Mouse (Mus musculus) thymus, adult 18-20 months (tissue): ENCODE measurements at regions not wholly inside any gene's neighbourhood (a gene's known extent, or its start where the extent isn't known, plus 50 kb on each side); places are given as distances from the start of the nearest gene placed in this dataset.

Source experiments
- DNase-seq, 2 experiments: peaks; one replicate each; pipeline ENCODE4 v3.0.0; 2022; ENCODE audit warnings: mixed read lengths in 2 of 2

GRCm38 (mm10) chr13:107531026-107531425, 509.1 kb upstream of the Kif2a start:
- no peak for DNase-seq

- no peak for DNase-seq
Observed at GRCm38 (mm10) chr13:107530392-107530791, 508.5 kb upstream of the Kif2a start.

- DNase-seq, result no peak
Observed at GRCm38 (mm10) chr13:107528724-107529456, 507.0 kb upstream of the Kif2a start.

GRCm38 (mm10) chr13:107522942-107523341, 501.0 kb upstream of the Kif2a start:
- DNase-seq, result no peak

GRCm38 (mm10) chr13:107514236-107514635, 492.3 kb upstream of the Kif2a start:
- DNase-seq, result no peak

GRCm38 (mm10) chr13:107513274-107514146, 491.6 kb upstream of the Kif2a start:
- DNase-seq, result no peak

- no peak for DNase-seq
Observed at GRCm38 (mm10) chr13:107507336-107507735, 485.4 kb upstream of the Kif2a start.

- no peak for DNase-seq
Observed at GRCm38 (mm10) chr13:107506832-107507231, 484.9 kb upstream of the Kif2a start.

GRCm38 (mm10) chr13:107505318-107505717, 483.4 kb upstream of the Kif2a start:
- no peak for DNase-seq

GRCm38 (mm10) chr13:107502261-107502660, 480.3 kb upstream of the Kif2a start:
- no peak for DNase-seq

GRCm38 (mm10) chr13:107500776-107501489, 479.0 kb upstream of the Kif2a start:
- DNase-seq, result no peak

GRCm38 (mm10) chr13:107499296-107499695, 477.4 kb upstream of the Kif2a start:
- no peak for DNase-seq

- DNase-seq, result no peak
Observed at GRCm38 (mm10) chr13:107495161-107495732, 473.3 kb upstream of the Kif2a start.

GRCm38 (mm10) chr13:107493765-107494164, 471.8 kb upstream of the Kif2a start:
- DNase-seq, result no peak

- DNase-seq, result no peak
Observed at GRCm38 (mm10) chr13:107492448-107492847, 470.5 kb upstream of the Kif2a start.

GRCm38 (mm10) chr13:107491423-107491822, 469.5 kb upstream of the Kif2a start:
- no peak for DNase-seq

- DNase-seq, result no peak
Observed at GRCm38 (mm10) chr13:107485400-107486017, 463.6 kb upstream of the Kif2a start.

GRCm38 (mm10) chr13:107484630-107484998, 462.7 kb upstream of the Kif2a start:
- DNase-seq, result no peak

- DNase-seq, result no peak
Observed at GRCm38 (mm10) chr13:107483967-107484629, 462.2 kb upstream of the Kif2a start.

GRCm38 (mm10) chr13:107475166-107475565, 453.2 kb upstream of the Kif2a start:
- no peak for DNase-seq

GRCm38 (mm10) chr13:107469491-107470276, 447.8 kb upstream of the Kif2a start:
- DNase-seq, result no peak
